Mouse (Mus musculus) mesoderm, embryonic 11.5 days (tissue): ENCODE data around the gene 0610012G03Rik.
"Not testable (repeated sequence)": the region's sequence is repeated elsewhere in the genome, so short reads cannot be mapped to it uniquely, and the experiment has no call there.

ENCODE experiments used
- DNase-seq: peaks from one replicate; pipeline ENCODE4 v3.0.0-alpha.2; 2012; ENCODE audit warnings: low read depth, low spot score

The 0610012G03Rik gene

DNA sequence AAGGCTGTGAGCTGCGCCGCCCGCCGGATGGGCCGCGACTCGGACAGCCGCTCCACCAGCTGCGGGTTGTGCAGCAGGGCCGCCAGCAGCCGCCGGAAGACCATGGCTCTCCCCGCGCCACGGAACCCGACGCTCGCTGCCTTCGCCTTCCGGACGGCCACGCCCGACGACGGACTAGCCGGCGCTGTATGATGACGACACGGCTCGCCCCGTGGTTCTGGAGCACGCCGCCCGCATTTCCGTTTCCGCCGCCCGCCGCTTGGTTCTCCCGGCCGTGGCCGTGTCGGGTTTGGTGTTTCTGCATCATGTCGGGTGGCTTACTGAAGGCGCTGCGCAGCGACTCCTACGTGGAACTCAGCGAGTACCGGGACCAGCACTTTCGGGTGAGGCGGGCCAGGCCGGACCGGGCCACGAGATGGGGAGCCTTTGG is at the start of gene 0610012G03Rik, which contains the start of gene Ncbp2:
Gene 0610012G03Rik, minus strand, starts transcription at position 150 of the 430 bp plus-strand sequence.
Gene Ncbp2, plus strand, starts transcription at position 169 of the 430 bp plus-strand sequence.
- DNase-seq = peak; percentile 96

GRCm38 (mm10) chr16:31996371-31996770 is 48.1 kb upstream of the 0610012G03Rik start:
- no peak for DNase-seq

- no peak for DNase-seq
Observed at GRCm38 (mm10) chr16:31993946-31994345, 45.7 kb upstream of the 0610012G03Rik start.

DNA sequence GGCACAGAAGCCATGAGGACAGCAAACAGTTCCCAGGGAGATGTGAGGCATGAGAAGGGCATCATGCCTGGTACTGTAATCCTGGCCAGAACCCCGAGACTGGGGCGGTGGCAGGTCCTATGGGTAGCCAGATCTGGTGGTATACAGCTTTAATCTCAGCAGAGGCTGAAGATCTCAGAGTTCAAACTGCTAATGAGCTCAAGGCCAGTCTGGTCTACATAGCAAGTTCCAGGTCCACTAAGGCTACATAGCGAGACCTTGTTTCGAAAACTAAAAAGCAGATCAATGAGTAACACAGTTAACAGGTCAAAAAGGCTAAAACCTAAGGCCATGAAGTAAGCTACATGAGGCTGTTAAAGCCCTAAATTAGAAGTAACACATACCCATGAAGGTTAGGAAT is 44.9 kb upstream of the 0610012G03Rik start:
- no peak for DNase-seq

DNA sequence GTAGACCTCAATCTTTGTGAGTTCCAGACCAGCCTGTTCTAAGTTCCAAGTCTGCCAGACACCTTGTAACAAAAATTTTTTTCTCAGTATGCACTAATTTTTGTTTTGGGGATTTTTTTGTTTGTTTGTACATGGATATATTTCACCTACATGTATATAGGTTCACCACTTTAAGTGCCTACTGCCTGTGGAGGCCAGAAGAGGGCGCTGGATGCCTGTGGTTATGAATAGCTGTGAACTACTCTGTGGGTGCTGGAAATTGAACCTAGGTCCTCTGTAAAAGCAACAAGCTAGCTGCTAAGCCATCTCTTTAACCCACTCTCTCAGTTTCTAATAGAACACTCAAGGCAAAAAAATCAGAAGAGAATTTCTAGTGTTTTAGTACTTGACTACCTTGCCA is 43.7 kb upstream of the 0610012G03Rik start:
- no peak for DNase-seq

- no peak for DNase-seq
Observed at GRCm38 (mm10) chr16:31980946-31981345, 32.7 kb upstream of the 0610012G03Rik start.

DNA sequence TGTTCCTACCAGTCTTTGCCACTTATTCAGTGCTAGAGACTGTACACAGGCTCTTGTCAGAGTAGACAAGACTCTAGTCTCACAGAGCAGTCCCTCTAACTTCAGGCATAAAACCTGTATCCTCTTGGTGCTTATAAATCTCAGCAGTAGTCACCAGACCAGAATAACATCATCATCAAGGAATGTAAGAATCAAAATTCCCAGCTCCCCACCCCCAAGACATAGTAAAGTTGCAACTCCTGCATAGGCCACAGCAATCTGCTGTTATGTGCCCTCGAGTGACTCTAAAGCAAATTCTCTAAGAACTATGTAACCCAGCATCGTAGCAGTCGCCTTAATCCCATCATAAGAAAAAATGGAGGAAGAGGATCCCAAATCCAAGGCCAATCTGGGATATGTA is 31.2 kb upstream of the 0610012G03Rik start:
- no peak for DNase-seq

DNA sequence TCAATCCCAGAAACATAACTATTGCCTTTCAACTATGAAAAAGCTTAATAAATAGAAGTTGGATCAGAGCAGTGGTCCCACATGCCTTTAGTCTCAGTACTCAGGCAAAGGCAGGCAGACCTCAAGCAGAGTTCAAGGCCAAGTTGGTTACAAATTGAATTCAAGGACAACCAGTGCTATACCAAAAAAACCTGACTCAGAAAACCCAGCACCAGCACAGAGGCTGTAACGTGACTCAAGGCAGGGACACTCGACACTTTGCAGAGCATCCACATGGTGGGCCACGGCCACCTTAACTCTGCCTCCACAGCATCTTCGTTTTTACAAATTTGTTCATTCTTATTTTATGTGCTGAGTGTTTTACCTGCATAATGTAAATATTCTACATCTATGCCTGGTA is 27.0 kb upstream of the 0610012G03Rik start:
- DNase-seq = no peak

GRCm38 (mm10) chr16:31963224-31963623 is 14.9 kb upstream of the 0610012G03Rik start:
- DNase-seq = no peak

GRCm38 (mm10) chr16:31947901-31948316 is 385 bp downstream of the 0610012G03Rik start:
- no peak for DNase-seq

GRCm38 (mm10) chr16:31947333-31947732 is 961 bp downstream of the 0610012G03Rik start:
- no peak for DNase-seq

- DNase-seq = not testable (repeated sequence)
Observed at GRCm38 (mm10) chr16:31945986-31946385, 2.3 kb downstream of the 0610012G03Rik start.

- DNase-seq = no peak
Observed at GRCm38 (mm10) chr16:31945372-31945771, 2.9 kb downstream of the 0610012G03Rik start.

DNA sequence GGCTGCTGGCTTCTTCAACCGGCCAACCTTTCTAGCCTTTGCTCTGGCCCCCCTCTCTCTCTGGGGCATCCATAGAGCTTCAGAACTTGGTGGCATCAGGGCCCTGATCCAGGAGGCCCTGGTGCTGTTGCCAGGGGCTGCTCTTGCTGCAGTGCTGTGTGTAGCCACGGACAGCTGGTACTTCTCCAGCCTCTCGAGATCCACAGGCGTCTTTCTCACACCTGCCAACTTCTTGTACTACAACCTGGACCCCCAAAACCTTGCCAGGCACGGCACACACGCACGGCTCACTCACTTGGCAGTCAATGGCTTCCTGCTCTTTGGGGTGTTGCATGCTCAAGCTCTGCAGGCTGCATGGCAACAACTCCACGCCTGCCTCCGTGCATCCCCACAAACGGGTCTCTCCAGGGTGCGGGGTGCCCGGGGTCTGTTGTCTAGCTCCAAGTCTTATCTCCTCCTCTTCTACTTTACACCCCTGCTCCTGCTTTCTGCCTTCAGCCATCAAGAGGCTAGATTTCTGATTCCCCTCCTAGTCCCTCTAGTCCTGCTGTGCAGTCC is 3.5 kb downstream of the 0610012G03Rik start:
- DNase-seq = no peak

DNA sequence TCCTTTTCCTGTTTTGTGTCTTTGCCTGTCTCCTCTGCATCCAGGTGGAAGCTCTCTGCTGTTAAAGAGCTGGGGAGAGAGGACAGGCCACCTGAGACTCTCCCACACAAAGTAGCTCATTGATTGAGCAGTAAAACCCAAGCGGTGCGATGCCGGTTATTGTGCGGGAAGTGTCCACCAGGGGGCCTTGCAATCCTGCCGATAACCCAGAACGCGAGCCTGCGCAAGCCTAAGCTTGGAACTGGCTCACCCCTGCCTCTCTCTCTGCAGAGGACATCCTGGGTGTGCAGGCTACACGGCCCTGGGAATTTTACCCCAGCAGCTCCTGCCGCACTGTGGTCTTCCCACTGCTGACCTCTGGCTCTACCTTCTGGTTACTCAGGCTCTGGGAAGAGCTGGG is 4.3 kb downstream of the 0610012G03Rik start:
- DNase-seq = peak; percentile 75

DNA sequence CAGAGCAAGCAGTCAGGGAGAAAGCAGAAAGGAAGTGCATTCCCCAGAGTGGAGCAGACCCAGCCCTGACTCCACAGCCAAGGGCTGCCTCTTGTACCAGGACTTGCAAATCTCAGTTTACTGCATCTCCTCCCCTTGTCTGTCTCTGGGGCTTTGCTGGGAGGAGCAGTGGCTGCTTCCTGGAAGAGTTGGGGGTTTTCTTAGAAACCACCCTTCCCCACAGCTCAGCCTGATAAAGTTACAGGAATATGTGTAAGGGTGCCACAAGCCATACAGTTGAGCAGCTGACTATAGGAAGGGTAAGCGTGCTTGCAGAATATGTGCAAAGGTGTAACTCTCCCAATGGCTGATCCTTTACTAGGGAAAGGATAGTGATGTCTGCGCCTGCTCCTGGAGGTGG is 7.7 kb downstream of the 0610012G03Rik start:
- no peak for DNase-seq

GRCm38 (mm10) chr16:31938856-31939255 is 9.4 kb downstream of the 0610012G03Rik start:
- no peak for DNase-seq

GRCm38 (mm10) chr16:31936568-31936967 is 11.7 kb downstream of the 0610012G03Rik start:
- DNase-seq = no peak

DNA sequence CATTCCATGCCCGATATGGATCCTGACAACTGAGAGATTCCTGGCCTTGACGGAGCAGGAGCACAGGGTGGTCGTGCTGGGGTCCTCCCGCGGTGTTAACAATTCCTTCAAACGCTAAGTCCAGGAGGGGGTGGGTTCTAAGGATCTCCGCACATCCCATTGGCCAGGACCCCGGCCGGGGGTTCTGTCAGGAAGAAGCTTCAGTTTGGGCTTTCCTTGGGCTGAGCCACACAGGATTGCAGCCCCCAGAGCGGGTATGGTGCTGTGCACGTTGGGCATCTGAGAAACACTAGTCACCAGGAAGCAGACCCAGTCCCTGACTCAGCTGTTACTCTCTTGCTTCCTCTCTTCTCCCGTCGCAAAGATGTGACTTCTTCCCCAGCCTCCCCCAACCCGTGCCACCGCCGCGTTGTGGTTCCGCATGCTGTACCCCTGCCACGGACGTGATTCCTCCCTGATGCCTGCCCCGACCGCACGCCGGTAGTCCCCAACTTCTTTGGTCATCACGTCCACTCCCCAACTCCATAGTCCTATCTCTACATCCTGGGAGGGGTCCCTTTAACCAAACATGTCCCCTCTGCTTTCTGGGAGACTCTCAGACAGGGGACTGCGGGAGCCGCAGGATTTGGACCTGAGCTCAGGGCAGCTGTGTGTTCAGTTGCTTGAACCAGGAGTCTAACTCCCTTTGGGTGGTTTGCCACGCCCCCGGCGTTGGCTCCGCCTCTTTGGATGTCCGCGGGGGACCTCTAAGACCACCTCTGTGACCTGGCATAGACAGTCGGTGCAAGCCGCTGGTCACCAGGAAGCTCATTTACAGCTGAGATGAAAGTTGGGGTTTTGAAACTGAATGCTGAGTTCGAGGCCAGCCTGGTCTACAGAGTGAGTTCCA is 13.0 kb downstream of the 0610012G03Rik start:
- peak; percentile 28 for DNase-seq

DNA sequence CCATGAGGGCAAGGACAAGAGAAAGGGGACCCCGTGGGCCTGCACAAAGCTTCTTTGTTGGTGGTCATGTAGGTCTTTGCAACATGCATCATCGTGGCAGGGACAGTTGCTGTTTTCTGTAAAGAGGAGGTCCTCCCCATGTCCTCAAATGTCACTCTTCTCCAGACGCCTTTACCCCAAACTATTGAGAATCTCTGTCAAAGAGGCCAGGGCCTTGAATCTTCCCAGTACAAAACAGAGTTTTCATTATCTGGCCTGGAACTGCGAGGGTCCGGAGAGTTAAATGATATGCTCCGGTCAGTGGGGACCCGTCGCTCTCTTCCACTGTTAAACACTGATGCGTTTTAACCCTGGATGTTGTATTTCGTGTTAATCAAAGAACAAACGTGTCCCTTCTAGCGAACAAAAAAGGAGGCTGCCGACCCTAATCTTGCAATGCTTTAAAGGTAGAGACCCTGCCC is 13.7 kb downstream of the 0610012G03Rik start:
- DNase-seq = no peak

DNA sequence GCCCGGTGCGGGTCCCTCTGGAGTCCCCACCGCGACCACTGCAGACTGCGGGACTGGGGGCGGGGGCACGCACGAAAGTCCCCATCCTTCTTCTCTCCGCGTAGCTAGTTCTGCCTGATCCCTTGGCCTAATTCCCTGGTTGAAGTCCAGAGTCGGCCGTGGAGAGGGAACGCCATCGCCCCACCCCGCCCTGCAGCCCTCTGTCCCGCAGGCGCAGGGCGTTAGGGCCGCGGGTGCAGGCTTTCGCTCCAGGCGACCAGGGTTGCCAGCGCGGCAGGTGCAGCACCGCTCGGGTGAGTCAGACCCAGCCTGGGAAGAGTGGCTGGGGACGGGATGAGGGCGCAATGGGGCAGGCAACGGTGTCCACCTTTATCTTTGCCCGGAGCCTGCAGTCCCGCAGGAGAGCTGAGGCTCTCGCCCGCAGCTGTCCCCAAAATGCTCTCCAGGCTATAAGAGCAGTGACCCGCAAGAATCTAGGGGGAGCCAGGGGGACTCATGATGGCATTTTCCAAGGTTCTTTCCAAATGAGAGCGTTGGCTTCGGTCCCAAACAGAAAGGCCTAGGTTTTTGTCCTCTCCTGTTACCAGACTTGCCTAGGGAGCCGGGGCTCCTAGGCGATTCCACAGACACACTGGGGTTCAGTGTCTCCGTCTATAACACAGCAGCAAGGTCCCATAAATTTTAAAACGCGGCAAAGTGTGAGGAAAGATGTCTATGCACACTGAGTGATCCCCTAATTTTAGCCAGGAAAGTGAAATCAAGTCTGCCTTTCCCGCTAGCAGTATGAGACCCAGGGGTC is 14.3 kb downstream of the 0610012G03Rik start, which contains the start of gene Pigz:
Gene Pigz, plus strand, starts transcription at position 101 of the 799 bp plus-strand sequence.
- DNase-seq = peak; percentile 21
